Mouse (Mus musculus) embryo, embryonic 11 days (tissue): Measurements from ENCODE around the gene Ssh2.
"Not testable (repeated sequence)": the region's sequence is repeated elsewhere in the genome, so short reads cannot be mapped to it uniquely, and the experiment has no call there.

Source experiments
- DNase-seq: peaks from one replicate; pipeline ENCODE4 v3.0.0-alpha.2; 2015

The Ssh2 gene

GRCm38 (mm10) chr11:77355055-77355454 is 139.0 kb downstream of the Ssh2 start:
- no peak for DNase-seq

- no peak for DNase-seq
Observed at GRCm38 (mm10) chr11:77357839-77358238, 141.8 kb downstream of the Ssh2 start.

GRCm38 (mm10) chr11:77363476-77363875 is 147.4 kb downstream of the Ssh2 start:
- DNase-seq: no peak

GRCm38 (mm10) chr11:77364376-77364775 is 148.3 kb downstream of the Ssh2 start:
- DNase-seq: no peak

- DNase-seq: no peak
Observed at GRCm38 (mm10) chr11:77365706-77366386, 149.8 kb downstream of the Ssh2 start.

- DNase-seq: no peak
Observed at GRCm38 (mm10) chr11:77367541-77368270, 151.6 kb downstream of the Ssh2 start.

GRCm38 (mm10) chr11:77369188-77369840 is 153.2 kb downstream of the Ssh2 start:
- DNase-seq: no peak

- no peak for DNase-seq
Observed at GRCm38 (mm10) chr11:77369841-77370191, 153.7 kb downstream of the Ssh2 start.

- no peak for DNase-seq
Observed at GRCm38 (mm10) chr11:77371088-77371487, 155.0 kb downstream of the Ssh2 start.

GRCm38 (mm10) chr11:77371696-77372095 is 155.6 kb downstream of the Ssh2 start:
- DNase-seq: no peak

- peak; percentile 16 for DNase-seq
Observed at GRCm38 (mm10) chr11:77372196-77372904, 156.3 kb downstream of the Ssh2 start.

GRCm38 (mm10) chr11:77378622-77379021 is 162.5 kb downstream of the Ssh2 start:
- no peak for DNase-seq

GRCm38 (mm10) chr11:77381174-77381573 is 165.1 kb downstream of the Ssh2 start:
- no peak for DNase-seq

- DNase-seq: no peak
Observed at GRCm38 (mm10) chr11:77384151-77384550, 168.1 kb downstream of the Ssh2 start.

- no peak for DNase-seq
Observed at GRCm38 (mm10) chr11:77385706-77386690, 169.9 kb downstream of the Ssh2 start.

- DNase-seq: not testable (repeated sequence)
Observed at GRCm38 (mm10) chr11:77388197-77388596, 172.1 kb downstream of the Ssh2 start.

GRCm38 (mm10) chr11:77395539-77395938 is 179.5 kb downstream of the Ssh2 start:
- DNase-seq: no peak

GRCm38 (mm10) chr11:77402508-77402907 is 186.4 kb downstream of the Ssh2 start:
- no peak for DNase-seq

GRCm38 (mm10) chr11:77406329-77406728 is 190.2 kb downstream of the Ssh2 start:
- no peak for DNase-seq

- peak; percentile 30 for DNase-seq
Observed at GRCm38 (mm10) chr11:77409879-77410278, 193.8 kb downstream of the Ssh2 start.

GRCm38 (mm10) chr11:77411284-77411683 is 195.2 kb downstream of the Ssh2 start:
- DNase-seq: peak; percentile 4
